Mouse (Mus musculus): ENCODE data around the gene Kpna7. TPM values are rescaled to one million over a fixed set of nuclear protein-coding genes. Genes with fewer than 3 reads are reported as not detected.

Gene Kpna7
- total and polyA plus RNA-seq, 3 experiments, result 0.35 to 2.2 TPM; not detected in 1

GRCm38 (mm10) chr5:144963401-144963800 lies 120.4 kb downstream of the Kpna7 start:
- Histone ChIP-seq H3K4me1 (ENCODE audit: control insufficient read depth in 1 of 2, insufficient read depth in 2 of 2, low read length in 2 of 2) (peaks cover 0 to 10% of the 10 kb centered on the region in 2 experiments; a peak in 3 of 4 replicates), H3K9me3 (replicated peaks; ENCODE audit: insufficient read depth, low read length) (no peaks in the 10 kb centered on the region), H3K27me3 (ENCODE audit: control insufficient read depth in 1 of 2, insufficient read depth in 2 of 2, low read length in 2 of 2) (peaks cover 6% of the 10 kb centered on the region in 2 experiments), H3K79me2 (ENCODE audit: control insufficient read depth, insufficient read depth, low read length, poor library complexity) (no peaks in the 10 kb centered on the region; the same call in 1 of the 2 replicates), H3K36me3 (ENCODE audit: control insufficient read depth in 1 of 2, insufficient read depth in 2 of 2, low read length in 2 of 2) (no peaks in the 10 kb centered on the region; a peak in 1 of 4 replicates), H3K4me3 (ENCODE audit: control insufficient read depth in 1 of 2, insufficient read depth in 1 of 2, low read depth in 2 of 2, low read length in 2 of 2) (no peak overlapping the region), H3K27ac (ENCODE audit: control insufficient read depth, low read depth, low read length) (no peak overlapping the region), H3K9ac (ENCODE audit: control insufficient read depth, low read depth, low read length, poor library complexity, severe bottlenecking) (no peak overlapping the region)
- TF ChIP-seq E2F4 (IDR thresholded peaks at IDR 0.05; ENCODE audit: borderline replicate concordance, low read depth, low read length) (no peak), NRF1 (IDR thresholded peaks at IDR 0.05; ENCODE audit: insufficient read depth, low read depth, low read length, poor library complexity, severe bottlenecking) (no peak), ZNF384 (IDR thresholded peaks at IDR 0.05; ENCODE audit: low read depth, low read length) (no peak), ZMIZ1 (IDR thresholded peaks at IDR 0.05; ENCODE audit: low read depth, low read length) (no peak), RAD21 (IDR thresholded peaks at IDR 0.05; ENCODE audit: low read depth, low read length) (no peak), POLR2A (IDR thresholded peaks at IDR 0.05; ENCODE audit: control insufficient read depth in 1 of 2, insufficient read depth in 1 of 2, low read depth in 1 of 2, low read length in 2 of 2, poor library complexity in 1 of 2) (no peak), TCF12 (IDR thresholded peaks at IDR 0.05; ENCODE audit: low read depth, low read length) (no peak), SMC3 (IDR thresholded peaks at IDR 0.05; ENCODE audit: low read depth, low read length) (no peak), CTCF (IDR thresholded peaks at IDR 0.05 in 2 of 3, conservative IDR thresholded peaks at IDR 0.05 in 1 of 3; ENCODE audit: control insufficient read depth in 1 of 3, insufficient read depth in 1 of 3, low read depth in 2 of 3, low read length in 3 of 3, poor library complexity in 1 of 3, severe bottlenecking in 1 of 3) (no peak), SIN3A (IDR thresholded peaks at IDR 0.05; ENCODE audit: low read length) (no peak), EP300 (IDR thresholded peaks at IDR 0.05; ENCODE audit: low read depth in 1 of 2, low read length in 2 of 2) (no peak), USF1 (IDR thresholded peaks at IDR 0.05; ENCODE audit: low read depth, low read length) (no peak), TBP (IDR thresholded peaks at IDR 0.05; ENCODE audit: low read depth, low read length) (no peak), MYB (IDR thresholded peaks at IDR 0.05; ENCODE audit: low read depth, low read length) (no peak), MYC (IDR thresholded peaks at IDR 0.05; ENCODE audit: low read depth, low read length) (no peak), MXI1 (IDR thresholded peaks at IDR 0.05; ENCODE audit: low read depth, low read length) (no peak)
- no peak for DNase-seq (ENCODE audit: low read depth, low spot score)

GRCm38 (mm10) chr5:144958271-144958670 lies 125.6 kb downstream of the Kpna7 start:
- no peaks in the 10 kb centered on the region for H3K79me2 ChIP-seq (ENCODE audit: control insufficient read depth, insufficient read depth, low read length, poor library complexity)
- H3K9ac ChIP-seq (ENCODE audit: control insufficient read depth, low read depth, low read length, poor library complexity, severe bottlenecking), result no peak overlapping the region
- H3K36me3 ChIP-seq (ENCODE audit: control insufficient read depth in 1 of 2, insufficient read depth in 2 of 2, low read length in 2 of 2), result no peaks in the 10 kb centered on the region
- H3K27me3 ChIP-seq (ENCODE audit: control insufficient read depth in 1 of 2, insufficient read depth in 2 of 2, low read length in 2 of 2), result no peaks in the 10 kb centered on the region
- H3K4me3 ChIP-seq (ENCODE audit: control insufficient read depth in 1 of 2, insufficient read depth in 1 of 2, low read depth in 2 of 2, low read length in 2 of 2), result no peak overlapping the region
- no peaks in the 10 kb centered on the region for H3K9me3 ChIP-seq (replicated peaks; ENCODE audit: insufficient read depth, low read length)
- no peak overlapping the region for H3K27ac ChIP-seq (ENCODE audit: control insufficient read depth, low read depth, low read length)
- no peaks in the 10 kb centered on the region for H3K4me1 ChIP-seq (ENCODE audit: control insufficient read depth in 1 of 2, insufficient read depth in 2 of 2, low read length in 2 of 2)
- no peak for DNase-seq (ENCODE audit: low read depth, low spot score)
- TF ChIP-seq ELF1 (IDR thresholded peaks at IDR 0.05; ENCODE audit: low read depth, low read length) (no peak), SMC3 (IDR thresholded peaks at IDR 0.05; ENCODE audit: low read depth, low read length) (no peak), EP300 (IDR thresholded peaks at IDR 0.05; ENCODE audit: low read depth in 1 of 2, low read length in 2 of 2) (no peak), ZNF384 (IDR thresholded peaks at IDR 0.05; ENCODE audit: low read depth, low read length) (no peak), TCF12 (IDR thresholded peaks at IDR 0.05; ENCODE audit: low read depth, low read length) (no peak), CHD1 (IDR thresholded peaks at IDR 0.05; ENCODE audit: low read depth, low read length) (no peak), USF1 (IDR thresholded peaks at IDR 0.05; ENCODE audit: low read depth, low read length) (no peak), KAT2A (conservative IDR thresholded peaks at IDR 0.05; ENCODE audit: low read depth, low read length) (no peak), CTCF (IDR thresholded peaks at IDR 0.05 in 2 of 3, conservative IDR thresholded peaks at IDR 0.05 in 1 of 3; ENCODE audit: control insufficient read depth in 1 of 3, insufficient read depth in 1 of 3, low read depth in 2 of 3, low read length in 3 of 3, poor library complexity in 1 of 3, severe bottlenecking in 1 of 3) (no peak), MAFK (IDR thresholded peaks at IDR 0.05; ENCODE audit: borderline replicate concordance, low read depth, low read length) (no peak)

Measured in MEL (cell line).